Mouse (Mus musculus): ENCODE results near the gene Prkaca. TPM values are rescaled to one million over a fixed set of nuclear protein-coding genes. Genes with fewer than 3 reads are reported as not detected.
A peak's percentile ranks its signal among the peaks of the same experiment; 100 is the strongest.

Prkaca gene
- total RNA-seq, 2 experiments from 2014 or later: 137 to 165 TPM

DNA sequence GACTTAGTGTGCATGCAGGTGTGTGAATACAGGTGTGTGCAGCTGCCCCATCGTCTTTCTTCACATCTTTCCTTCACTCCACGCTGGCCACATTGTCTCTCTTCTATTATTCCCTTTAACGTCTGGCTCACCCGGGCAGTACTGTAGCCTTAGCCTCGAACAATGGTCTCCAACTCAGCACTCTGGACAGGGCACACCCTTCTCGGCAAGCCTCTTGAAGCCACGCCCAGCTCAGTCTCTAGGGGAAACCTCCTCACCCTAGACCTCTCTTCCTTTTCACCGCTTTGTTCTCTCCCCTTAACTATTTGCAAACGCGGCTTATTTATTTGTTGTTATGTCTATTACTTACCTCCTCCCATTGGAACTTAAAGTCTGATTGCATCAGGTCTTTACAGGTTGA, 54.7 kb downstream of the Prkaca start:
- Histone ChIP-seq H3K27ac (no peak overlapping the region), H3K4me3 (no peak overlapping the region)
- intact Hi-C loops (cut with DNase I): no loop called here
- DNase-seq: no peak
- TF ChIP-seq CTCF (IDR thresholded peaks at IDR 0.05): no peak

DNA sequence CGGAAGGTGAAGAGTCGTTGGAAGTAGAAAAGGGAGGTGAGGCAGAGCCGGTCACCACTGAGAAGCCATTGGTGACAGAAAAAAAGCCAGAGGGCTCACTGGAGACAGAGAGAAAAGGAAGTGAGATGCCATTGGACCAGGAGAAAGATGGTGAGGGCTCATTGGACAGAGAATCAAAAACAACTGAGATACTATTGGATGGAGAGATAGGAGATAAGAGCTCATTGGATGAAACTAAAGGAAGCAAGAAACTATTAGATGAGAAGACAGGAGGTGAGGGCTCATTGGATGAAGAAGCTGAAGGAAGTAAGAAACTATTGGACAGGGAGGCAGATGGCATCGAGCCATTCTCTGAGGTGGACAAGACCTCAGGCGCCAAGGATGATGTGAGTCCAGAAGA, 56.5 kb downstream of the Prkaca start:
- no peak for DNase-seq
- no peak overlapping the region for H3K27ac ChIP-seq
- no peak for TF ChIP-seq CTCF (IDR thresholded peaks at IDR 0.05)
- intact Hi-C loops (cut with DNase I): no loop called here
- H3K4me3 ChIP-seq: no peak overlapping the region

DNA sequence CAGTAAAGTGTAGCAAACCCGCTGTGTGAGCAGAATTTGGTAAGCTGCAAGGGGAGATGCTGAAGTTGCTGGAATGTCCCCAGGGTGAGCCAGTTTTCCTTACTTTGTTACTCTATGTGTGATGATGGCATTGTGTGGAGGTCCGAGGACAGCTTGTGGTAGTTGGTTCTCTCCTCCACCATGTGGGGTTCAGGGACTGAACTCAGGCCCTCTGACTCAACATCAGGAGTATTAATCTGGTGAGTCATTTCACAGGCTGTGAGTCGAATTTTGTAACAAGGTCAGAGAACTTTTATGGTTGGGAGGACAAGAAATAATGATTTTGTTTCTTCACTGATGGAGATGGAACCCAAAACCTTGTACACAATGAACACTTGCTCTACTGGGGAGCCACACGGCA, 60.0 kb downstream of the Prkaca start:
- no peak for TF ChIP-seq CTCF (IDR thresholded peaks at IDR 0.05)
- H3K27ac ChIP-seq: no peak overlapping the region
- intact Hi-C loops (cut with DNase I): no loop called here
- DNase-seq: no peak
- H3K4me3 ChIP-seq: no peak overlapping the region

DNA sequence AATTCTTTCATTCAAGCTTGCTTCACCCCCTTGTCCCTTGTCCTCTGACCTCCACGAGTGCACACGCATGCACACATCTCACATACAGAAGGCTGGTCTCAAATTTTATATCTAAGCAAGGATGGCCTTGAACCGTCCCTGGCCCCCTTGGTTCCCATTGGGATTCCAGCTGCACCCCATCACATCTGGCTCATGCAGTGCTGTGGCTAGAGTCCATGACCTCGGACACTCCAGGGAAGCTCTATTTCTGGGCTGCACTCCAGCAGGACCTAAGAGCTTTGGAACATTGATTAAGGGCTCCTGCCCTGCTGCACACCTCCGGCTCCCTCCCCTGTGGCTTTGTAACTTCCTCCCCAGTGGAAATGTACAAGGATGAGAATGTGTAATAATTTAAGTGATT, 65.2 kb downstream of the Prkaca start:
- intact Hi-C loops (cut with DNase I): loop anchor here (2.0 to 5.0 kb wide), 3 partner anchors 149 to 249 kb away; partner anchors contain the start of gene Nanos3

DNA sequence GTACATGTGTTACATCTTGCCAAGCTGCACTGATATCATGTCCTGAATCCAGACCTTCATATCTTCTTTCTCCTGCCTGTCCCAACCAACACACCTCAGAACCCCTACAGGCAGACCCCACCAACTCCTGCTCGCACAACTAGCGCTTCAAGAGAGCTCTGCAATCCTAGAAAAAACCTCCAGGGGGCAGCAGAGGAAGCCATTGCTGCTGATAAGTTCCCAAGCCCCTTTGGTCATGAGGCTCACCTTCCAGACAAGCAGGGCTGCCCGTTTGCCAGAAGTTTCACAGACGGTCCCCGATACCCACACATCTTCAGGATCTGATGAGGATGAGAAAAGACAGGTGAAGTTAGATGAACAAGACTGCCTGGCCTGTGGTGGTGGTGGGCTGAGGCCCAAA, 66.3 kb downstream of the Prkaca start:
- intact Hi-C loops (cut with DNase I): loop anchor here (2.0 to 5.0 kb wide), 3 partner anchors 148 to 248 kb away; partner anchors contain the start of gene Nanos3
- Histone ChIP-seq H3K27ac (no peak overlapping the region), H3K4me3 (no peak overlapping the region)
- TF ChIP-seq CTCF (IDR thresholded peaks at IDR 0.05): peak; percentile 92
- peak; percentile 71 for DNase-seq

More for the DNA sequence above, 65.2 kb downstream of the Prkaca start:
- TF ChIP-seq CTCF (IDR thresholded peaks at IDR 0.05): no peak
- no peak overlapping the region for H3K27ac ChIP-seq
- H3K4me3 ChIP-seq: no peak overlapping the region
- peak; percentile 51 for DNase-seq

DNA sequence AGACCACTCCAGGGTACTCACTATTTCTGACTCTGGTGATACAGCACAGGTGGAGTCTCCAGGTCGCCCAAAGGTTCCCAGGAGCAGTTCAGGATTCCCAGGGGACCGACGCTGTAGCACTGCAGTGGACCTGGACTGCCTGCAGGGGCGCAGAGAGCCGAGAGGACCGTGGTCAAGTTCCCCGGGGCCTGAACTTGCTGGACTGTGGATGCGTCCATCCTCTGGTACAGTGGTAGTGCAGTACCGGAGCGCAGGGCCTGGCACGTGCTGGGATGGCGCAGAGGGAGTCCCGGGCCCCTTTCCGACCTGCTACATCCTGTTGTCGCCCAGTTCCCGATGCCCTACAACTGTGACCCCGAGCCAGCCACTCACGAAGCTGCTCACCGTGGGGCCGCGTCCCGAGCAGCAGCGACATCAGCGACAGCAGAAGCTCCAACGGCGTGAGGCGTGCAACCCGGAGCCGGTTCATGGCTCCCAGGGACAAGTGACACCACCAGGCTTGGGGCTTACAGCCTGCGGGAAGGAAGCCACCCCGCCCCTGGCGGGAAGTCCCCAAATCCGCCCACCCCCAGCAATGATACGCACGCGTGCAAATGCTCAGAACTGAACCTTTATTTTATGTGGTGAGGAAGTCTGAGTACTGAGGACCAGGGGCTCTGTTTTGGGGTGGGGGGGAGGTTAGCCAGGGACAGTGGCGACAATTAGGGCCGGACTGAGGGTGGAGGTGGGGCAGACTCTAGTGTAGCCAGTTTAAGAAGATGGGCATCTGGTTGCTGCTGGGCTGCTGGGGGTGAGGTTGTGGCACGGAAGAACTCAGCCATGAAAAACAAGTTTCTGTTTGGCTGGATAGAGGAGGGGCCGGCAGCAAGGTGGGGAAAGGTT, 69.5 kb downstream of the Prkaca start, which contains the start of gene Il27ra:
TSS of gene Il27ra (minus strand) at position 524 of the 882 bp plus-strand sequence.
- peak within 1 kb of the TSS; percentile 65 for H3K27ac ChIP-seq
- peak; percentile 80 for DNase-seq
- TF ChIP-seq CTCF (IDR thresholded peaks at IDR 0.05): peak; percentile 81
- intact Hi-C loops (cut with DNase I): loop anchor here (5.0 kb wide), 1 partner anchor 315 kb away; no protein-coding TSS in a partner anchor
- peak within 1 kb of the TSS; percentile 66 for H3K4me3 ChIP-seq

DNA sequence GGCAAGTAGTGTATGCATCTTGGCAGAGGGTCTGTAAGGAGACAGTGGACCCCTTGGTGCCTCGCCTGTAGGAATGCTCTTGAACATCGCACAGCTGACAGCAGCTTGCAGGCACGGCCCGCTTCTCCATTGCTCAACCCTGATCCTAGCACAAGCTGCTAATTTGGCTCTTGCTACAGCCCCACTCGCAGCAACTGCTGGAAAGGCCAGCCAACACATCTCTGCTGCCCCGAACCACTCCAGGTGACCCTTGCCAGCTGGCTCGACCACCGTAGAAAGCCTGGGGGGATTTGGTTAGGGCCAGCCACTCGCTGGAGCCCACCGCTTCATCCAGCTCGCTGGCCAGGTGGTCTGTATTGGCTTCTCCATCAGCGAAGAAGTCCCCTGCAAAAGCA, 70.2 kb downstream of the Prkaca start:
- H3K27ac ChIP-seq: no peak overlapping the region
- DNase-seq: peak; percentile 54
- TF ChIP-seq CTCF (IDR thresholded peaks at IDR 0.05): no peak
- intact Hi-C loops (cut with DNase I): loop anchor here (5.0 kb wide), 1 partner anchor 314 kb away; no protein-coding TSS in a partner anchor
- H3K4me3 ChIP-seq: peak overlapping the region; percentile 66

DNA sequence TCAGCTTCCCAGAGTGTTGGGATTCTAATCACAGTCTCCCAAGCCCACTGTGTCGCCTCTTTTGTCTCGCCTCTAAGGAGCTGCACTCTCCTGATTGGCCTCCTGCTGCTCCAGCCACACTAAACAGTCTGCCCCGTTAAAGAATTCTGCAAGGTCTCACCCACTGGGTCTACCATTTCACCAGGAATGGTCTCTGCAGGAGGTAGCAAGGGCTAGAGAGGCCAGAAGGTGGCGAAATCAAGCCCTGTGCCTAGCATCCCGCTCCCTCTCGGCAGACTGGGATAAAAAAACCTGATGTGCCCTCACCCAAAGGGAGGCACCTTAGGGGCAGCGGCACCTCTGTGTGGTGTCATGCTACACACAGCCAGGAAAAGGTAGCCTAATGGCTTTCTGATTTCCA, 71.3 kb downstream of the Prkaca start:
- no peak for DNase-seq
- Histone ChIP-seq H3K4me3 (no peak overlapping the region), H3K27ac (no peak overlapping the region)
- intact Hi-C loops (cut with DNase I): loop anchor here (5.0 kb wide), 1 partner anchor 313 kb away; no protein-coding TSS in a partner anchor
- TF ChIP-seq CTCF (IDR thresholded peaks at IDR 0.05): no peak

DNA sequence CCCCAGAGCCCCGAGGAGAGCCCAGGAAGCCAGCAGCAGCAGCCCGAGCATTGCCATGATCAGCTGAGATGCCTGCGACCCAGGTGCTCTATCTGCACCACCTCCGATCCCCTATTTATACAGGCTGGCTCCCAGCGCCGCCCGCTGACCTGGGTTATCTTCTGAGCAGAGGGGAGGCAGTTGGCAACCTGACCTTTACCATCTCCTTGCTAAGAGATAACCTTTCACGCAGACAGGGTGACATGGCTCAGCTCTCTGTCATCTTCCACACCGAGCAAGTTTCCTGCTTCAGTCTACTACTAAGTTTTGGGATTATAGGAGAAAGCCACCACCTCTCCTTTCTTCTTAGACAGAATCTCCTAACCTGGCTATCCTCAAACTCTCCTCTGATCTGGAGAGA, 72.1 kb downstream of the Prkaca start, which contains the start of gene Rln3:
TSS of gene Rln3 (minus strand) at position 101 of the 400 bp plus-strand sequence.
- intact Hi-C loops (cut with DNase I): loop anchor here (5.0 kb wide), 1 partner anchor 312 kb away; no protein-coding TSS in a partner anchor
- no peak for TF ChIP-seq CTCF (IDR thresholded peaks at IDR 0.05)
- H3K4me3 ChIP-seq: no peak within 1 kb of the TSS
- DNase-seq: no peak
- H3K27ac ChIP-seq: no peak within 1 kb of the TSS

Small RNA genes within 50 kb of the gene (microRNA-seq; reads per million reads assigned to microRNA genes)
- not detected for gene Gm44330
- gene Gm44450: not detected
- gene Mir1199: 14.5 reads per million, percentile 12 among the genes with 10 or more reads in this experiment
- gene Mir8111: 5.8 reads per million

Other genes starting within 250 kb of the Prkaca start
- 10 to 100 TPM; 16.3 to 27.7 TPM for gene Adgre5, start 231.7 kb upstream of the Prkaca start, total RNA-seq (2021)
- gene Adgrl1, start 72.9 kb upstream of the Prkaca start, total RNA-seq (2021): 10 to 100 TPM; 14.7 to 22.5 TPM
- under 1 TPM; 0.64 to 0.84 TPM for gene Gm10644, start 17.8 kb upstream of the Prkaca start, total RNA-seq (2021)
- under 1 TPM; 0.23 to 0.42 TPM for gene Asf1b, start 17.5 kb upstream of the Prkaca start, total RNA-seq (2021)
- gene Samd1, start 24.7 kb downstream of the Prkaca start, total RNA-seq (2021): 10 to 100 TPM; 15.1 to 19.8 TPM
- gene 1700067K01Rik, start 28.5 kb downstream of the Prkaca start, total RNA-seq (2021): under 1 TPM in 1 of 2 experiments, not detected in 1; 0.48 TPM
- 1 to 10 TPM; 1.5 to 2.1 TPM for gene 2210011C24Rik, start 39.2 kb downstream of the Prkaca start, total RNA-seq (2021)
- gene Palm3, start 48.5 kb downstream of the Prkaca start, total RNA-seq (2021): under 1 TPM in 1 of 2 experiments, not detected in 1; 0.31 TPM
- under 1 TPM; 0.36 to 0.61 TPM for gene Il27ra, start 69.6 kb downstream of the Prkaca start, total RNA-seq (2021)
- gene Rln3, start 72.0 kb downstream of the Prkaca start, total RNA-seq (2021): not detected
- 1 to 10 TPM in 1 of 2 experiments, under 1 TPM in 1; 0.84 to 1.2 TPM for gene Gm10643, start 92.1 kb downstream of the Prkaca start, total RNA-seq (2021)
- 1 to 10 TPM; 4.4 to 4.7 TPM for gene Rfx1, start 93.8 kb downstream of the Prkaca start, total RNA-seq (2021)
- 1 to 10 TPM; 4.8 to 5.4 TPM for gene Dcaf15, start 131.8 kb downstream of the Prkaca start, total RNA-seq (2021)
- gene Podnl1, start 153.0 kb downstream of the Prkaca start, total RNA-seq (2021): not detected
- 10 to 100 TPM; 16.8 to 18.6 TPM for gene Cc2d1a, start 174.9 kb downstream of the Prkaca start, total RNA-seq (2021)
- under 1 TPM; 0.28 to 0.50 TPM for gene 4930432K21Rik, start 175.0 kb downstream of the Prkaca start, total RNA-seq (2021)
- gene Nanos3, start 212.2 kb downstream of the Prkaca start, total RNA-seq (2021): not detected

Measured in gastrocnemius, adult 2 months (tissue).